Mouse (Mus musculus) gastrocnemius, adult 2 months (tissue): ENCODE measurements around the gene Aipl1. TPM values are rescaled to one million over a fixed set of nuclear protein-coding genes. Genes with fewer than 3 reads are reported as not detected.

Experiments used
- DNase-seq: peaks from one replicate; pipeline ENCODE4 v3.0.0; 2022
- H3K27ac ChIP-seq: fragments of 200-600 bp; 2 replicates; pipeline ENCODE4 v1.8.1; 2022; ENCODE audit warnings: mild to moderate bottlenecking
- H3K4me3 ChIP-seq: fragments of 200-600 bp; 2 replicates; pipeline ENCODE4 v1.8.1; 2022; ENCODE audit warnings: mild to moderate bottlenecking, moderate library complexity
- CTCF ChIP-seq: fragments of 200-600 bp; IDR thresholded peaks from 2 replicates; pipeline ENCODE4 v1.8.1; 2022; ENCODE audit warnings: antibody characterized with exemption, mild to moderate bottlenecking, moderate library complexity
- intact Hi-C: fragments of 180-260 bp; cut with DNase I; formaldehyde crosslinking; loops from one replicate; pipeline ENCODE4 v1.15.1; 2025
- total RNA-seq, 2 experiments: library from RNA; stranded (reverse); gene quantifications; 2 replicates each; pipeline ENCODE4 v1.2.3; 2021

The Aipl1 gene
- total RNA-seq, 2 experiments from 2014 or later: not detected

GRCm38 (mm10) chr11:72064414-72064813 lies 27.1 kb upstream of the Aipl1 start:
- no peak for DNase-seq
- intact Hi-C loops: no loop called here
- Histone ChIP-seq H3K27ac (no peak overlapping the region), H3K4me3 (no peak overlapping the region)
- no peak for TF ChIP-seq CTCF

GRCm38 (mm10) chr11:72061093-72061620 lies 23.8 kb upstream of the Aipl1 start:
- intact Hi-C loops: no loop called here
- Histone ChIP-seq H3K27ac (no peak overlapping the region), H3K4me3 (no peak overlapping the region)
- no peak for DNase-seq
- no peak for TF ChIP-seq CTCF

- no peak for DNase-seq
- Histone ChIP-seq H3K4me3 (no peak overlapping the region), H3K27ac (no peak overlapping the region)
- no peak for TF ChIP-seq CTCF
- intact Hi-C loops: no loop called here
Measured at GRCm38 (mm10) chr11:72060416-72060815, 23.1 kb upstream of the Aipl1 start.

GRCm38 (mm10) chr11:72057166-72057565 lies 19.9 kb upstream of the Aipl1 start:
- no peak for TF ChIP-seq CTCF
- Histone ChIP-seq H3K27ac (no peak overlapping the region), H3K4me3 (no peak overlapping the region)
- DNase-seq: no peak
- intact Hi-C loops: no loop called here

- DNase-seq: no peak
- intact Hi-C loops: no loop called here
- no peak overlapping the region for H3K4me3 ChIP-seq
- H3K27ac ChIP-seq: no peak overlapping the region
- no peak for TF ChIP-seq CTCF
Measured at GRCm38 (mm10) chr11:72055176-72055575, 17.9 kb upstream of the Aipl1 start.

GRCm38 (mm10) chr11:72052636-72053035 lies 15.3 kb upstream of the Aipl1 start:
- peak; percentile 95 for TF ChIP-seq CTCF
- Histone ChIP-seq H3K4me3 (no peak overlapping the region), H3K27ac (no peak overlapping the region)
- DNase-seq: peak; percentile 82
- intact Hi-C loops: loop anchor here (2.0 to 5.0 kb wide), 2 partner anchors 92 to 155 kb away; partner anchors contain the start of genes 4933427D14Rik, Gm43951 and Txndc17

GRCm38 (mm10) chr11:72052221-72052620 lies 14.9 kb upstream of the Aipl1 start:
- no peak for TF ChIP-seq CTCF
- Histone ChIP-seq H3K27ac (no peak overlapping the region), H3K4me3 (no peak overlapping the region)
- intact Hi-C loops: loop anchor here (2.0 to 5.0 kb wide), 2 partner anchors 93 to 155 kb away; partner anchors contain the start of genes 4933427D14Rik, Gm43951 and Txndc17
- no peak for DNase-seq

GRCm38 (mm10) chr11:72050895-72051858 lies 13.9 kb upstream of the Aipl1 start:
- intact Hi-C loops: loop anchor here (5.0 kb wide), 1 partner anchor 156 kb away; the partner anchor contains the start of genes 4933427D14Rik, Gm43951 and Txndc17
- no peak overlapping the region for H3K27ac ChIP-seq
- TF ChIP-seq CTCF: peak; percentile 36; the same call in 1 of the 2 replicates
- DNase-seq: peak; percentile 53
- H3K4me3 ChIP-seq: peak overlapping the region; percentile 68

- DNase-seq: peak; percentile 51
- H3K27ac ChIP-seq: no peak overlapping the region
- TF ChIP-seq CTCF: no peak
- peak overlapping the region; percentile 68 for H3K4me3 ChIP-seq
- intact Hi-C loops: loop anchor here (5.0 kb wide), 1 partner anchor 157 kb away; the partner anchor contains the start of genes 4933427D14Rik, Gm43951 and Txndc17
Measured at GRCm38 (mm10) chr11:72050168-72050894, 13.0 kb upstream of the Aipl1 start.

GRCm38 (mm10) chr11:72049171-72049759 lies 12.0 kb upstream of the Aipl1 start:
- DNase-seq: no peak
- TF ChIP-seq CTCF: no peak
- intact Hi-C loops: no loop called here
- Histone ChIP-seq H3K27ac (no peak overlapping the region), H3K4me3 (no peak overlapping the region)

- TF ChIP-seq CTCF: no peak
- intact Hi-C loops: no loop called here
- Histone ChIP-seq H3K4me3 (no peak overlapping the region), H3K27ac (no peak overlapping the region)
- no peak for DNase-seq
Measured at GRCm38 (mm10) chr11:72048730-72049129, 11.4 kb upstream of the Aipl1 start.

- TF ChIP-seq CTCF: no peak
- Histone ChIP-seq H3K27ac (no peak overlapping the region), H3K4me3 (no peak overlapping the region)
- intact Hi-C loops: no loop called here
- no peak for DNase-seq
Measured at GRCm38 (mm10) chr11:72044231-72044630, 6.9 kb upstream of the Aipl1 start.
